Mouse (Mus musculus) kidney, embryonic 15.5 days (tissue): ENCODE measurements around the gene Il1f8. TPM values are rescaled to one million over a fixed set of nuclear protein-coding genes. Genes with fewer than 3 reads are reported as not detected.
"Not testable (repeated sequence)": the region's sequence is repeated elsewhere in the genome, so short reads cannot be mapped to it uniquely, and the experiment has no call there.

Source experiments
- ATAC-seq: fragments of 200-750 bp; cut with Nextera tagmentation; replicated peaks from 2 replicates; pipeline ENCODE4 v1.8.0; 2017; ENCODE audit warnings: moderate TSS enrichment; ENCODE audit not compliant: low FRiP score
- H3K27ac ChIP-seq: fragments of 300-500 bp; sonication (generic); 2 replicates; pipeline ENCODE4 v1.5.1; 2015; ENCODE audit warnings: mild to moderate bottlenecking, inconsistent platforms
- H3K27me3 ChIP-seq: fragments of 300-500 bp; sonication (generic); 2 replicates; pipeline ENCODE4 v1.6.1; 2015; ENCODE audit warnings: inconsistent platforms
- H3K36me3 ChIP-seq: fragments of 300-500 bp; sonication (generic); 2 replicates; pipeline ENCODE4 v1.6.1; 2015; ENCODE audit warnings: inconsistent platforms
- H3K4me1 ChIP-seq: fragments of 300-500 bp; sonication (generic); 2 replicates; pipeline ENCODE4 v1.6.1; 2015; ENCODE audit warnings: inconsistent platforms
- H3K4me2 ChIP-seq: fragments of 300-500 bp; sonication (generic); 2 replicates; pipeline ENCODE4 v1.6.1; 2015; ENCODE audit warnings: moderate library complexity, mild to moderate bottlenecking, inconsistent platforms
- H3K4me3 ChIP-seq: fragments of 300-500 bp; sonication (generic); replicated peaks from 2 replicates; pipeline ENCODE4 v1.5.1; 2015; ENCODE audit warnings: mild to moderate bottlenecking, inconsistent platforms
- H3K9ac ChIP-seq: fragments of 300-500 bp; sonication (generic); 2 replicates; pipeline ENCODE4 v1.6.1; 2015; ENCODE audit warnings: mild to moderate bottlenecking, inconsistent platforms
- H3K9me3 ChIP-seq: fragments of 300-500 bp; sonication (generic); replicated peaks from 2 replicates; pipeline ENCODE4 v1.6.1; 2016; ENCODE audit warnings: inconsistent platforms
- WGBS: fragments of 180-500 bp; shearing (Covaris S2); methylation state at CpG from one replicate; pipeline ENCODE4 v1.1.7; 2015; ENCODE audit warnings: mixed read lengths; 5-methylcytosine and 5-hydroxymethylcytosine counted together
- polyA plus RNA-seq: library from polyadenylated mRNA; unstranded; fragments of >200 nt; fragmentation: Nextera tagmentation; extraction: Ambion mirVana; gene quantifications from 2 replicates; pipeline ENCODE4 v1.2.1, GENCODE M21; 2015

The Il1f8 gene
- not detected in 2 replicates for polyA plus RNA-seq

GRCm38 (mm10) chr2:24152861-24153260 is at the start of gene Il1f8:
Gene Il1f8 (plus strand): TSS chr2:24153161.
- 87% methylated on average over 2 of the region's 2 CpGs for WGBS
- Histone ChIP-seq H3K4me1 (no peaks in the 10 kb centered on the region), H3K9ac (no peak within 1 kb of the TSS), H3K36me3 (no peaks in the 10 kb centered on the region), H3K4me2 (no peak within 1 kb of the TSS), H3K27ac (no peak within 1 kb of the TSS), H3K27me3 (no peaks in the 10 kb centered on the region), H3K9me3 (no peaks in the 10 kb centered on the region), H3K4me3 (no peak within 1 kb of the TSS)
- ATAC-seq, result no peak

- no peak for ATAC-seq
- no peak overlapping the region for H3K4me2 ChIP-seq
- WGBS, result 70% methylated on average over 4 of the region's 4 CpGs
- H3K9ac ChIP-seq, result no peak overlapping the region
- H3K27ac ChIP-seq, result no peak overlapping the region
- no peaks in the 10 kb centered on the region for H3K4me1 ChIP-seq
- H3K36me3 ChIP-seq, result no peaks in the 10 kb centered on the region
- H3K9me3 ChIP-seq, result no peaks in the 10 kb centered on the region
- H3K4me3 ChIP-seq, result no peak overlapping the region
- no peaks in the 10 kb centered on the region for H3K27me3 ChIP-seq
Observed at GRCm38 (mm10) chr2:24103619-24104289, 49.2 kb upstream of the Il1f8 start.

GRCm38 (mm10) chr2:24109085-24109484 is 43.9 kb upstream of the Il1f8 start:
- Histone ChIP-seq H3K4me1 (no peaks in the 10 kb centered on the region), H3K36me3 (no peaks in the 10 kb centered on the region), H3K4me3 (no peak overlapping the region), H3K9me3 (no peaks in the 10 kb centered on the region), H3K27me3 (no peaks in the 10 kb centered on the region), H3K27ac (no peak overlapping the region), H3K9ac (no peak overlapping the region), H3K4me2 (no peak overlapping the region)
- no peak for ATAC-seq

DNA sequence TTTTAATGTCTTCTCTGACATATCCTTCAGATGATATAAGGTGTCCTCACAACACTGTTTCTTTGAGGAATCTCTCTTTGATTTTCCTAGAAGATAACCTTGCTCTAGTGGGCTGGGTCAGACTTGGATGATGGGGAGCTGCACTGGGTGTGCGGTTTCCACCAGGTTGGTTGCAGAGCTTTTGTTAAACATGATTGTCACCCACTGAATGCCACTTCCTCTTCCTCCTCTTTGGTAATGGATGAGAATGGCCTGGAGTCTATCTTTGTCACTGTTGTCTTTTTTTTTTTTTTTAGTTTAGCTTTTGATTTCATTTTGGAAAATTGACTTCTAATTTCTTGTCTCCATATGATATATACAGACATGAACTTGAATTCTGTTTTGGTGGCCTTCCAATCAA is 18.6 kb upstream of the Il1f8 start:
- H3K4me2 ChIP-seq, result no peak overlapping the region
- H3K9me3 ChIP-seq, result no peaks in the 10 kb centered on the region
- H3K4me1 ChIP-seq, result no peaks in the 10 kb centered on the region
- H3K4me3 ChIP-seq, result no peak overlapping the region
- ATAC-seq, result no peak
- H3K36me3 ChIP-seq, result no peaks in the 10 kb centered on the region
- H3K9ac ChIP-seq, result no peak overlapping the region
- whole genome bisulfite sequencing, result 90% methylated on average over 1 of the region's 1 CpGs
- H3K27ac ChIP-seq, result no peak overlapping the region
- no peaks in the 10 kb centered on the region for H3K27me3 ChIP-seq

DNA sequence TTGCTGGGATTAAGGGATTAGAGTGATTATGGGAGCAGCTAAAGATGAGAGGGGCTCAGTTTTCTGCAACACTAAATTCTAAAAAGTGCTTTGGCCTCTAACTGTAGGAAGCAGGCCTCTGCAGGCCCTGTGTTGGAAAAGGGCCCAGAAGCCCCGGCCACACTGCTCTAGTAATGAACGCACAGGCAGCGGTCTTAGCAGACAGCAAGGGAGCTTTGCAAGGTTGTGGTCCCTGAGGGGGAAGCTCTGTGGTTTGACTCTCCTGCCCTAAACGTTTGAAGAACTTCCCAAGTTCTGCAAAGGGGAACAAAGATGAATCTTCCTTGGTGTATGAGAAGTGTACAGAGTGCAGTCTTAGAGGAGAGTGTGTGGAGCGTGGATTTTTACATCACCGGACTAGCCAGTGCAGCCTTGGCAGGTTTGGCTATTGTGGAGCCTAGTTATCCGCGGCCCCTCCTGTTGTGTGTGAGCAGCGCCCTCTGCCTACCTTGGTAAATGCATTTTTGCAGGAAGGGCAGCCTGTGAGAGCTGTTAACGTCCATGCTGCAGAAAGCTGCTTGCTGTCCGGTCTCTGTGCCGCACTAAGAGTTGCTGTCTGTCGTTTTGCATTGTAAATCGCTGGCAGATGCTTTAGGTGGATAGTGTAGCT is 28.8 kb downstream of the Il1f8 start:
- ATAC-seq, result peak; percentile 74; the same call in 1 of the 2 replicates
- peak overlapping the region; percentile 26; the same call in 1 of the 2 replicates for H3K4me2 ChIP-seq

GRCm38 (mm10) chr2:24182423-24183147 is 29.6 kb downstream of the Il1f8 start:
- peak overlapping the region; percentile 26; the same call in 1 of the 2 replicates for H3K4me2 ChIP-seq

More for the DNA sequence above, 28.8 kb downstream of the Il1f8 start:
- 16% methylated on average over 14 of the region's 14 CpGs for WGBS
- H3K9ac ChIP-seq, result 0 out of 2 replicates have a peak overlapping the region, but pooled peaks have one; percentile 0
- not testable (repeated sequence) for H3K4me1 ChIP-seq, H3K27ac ChIP-seq, H3K27me3 ChIP-seq, H3K36me3 ChIP-seq, H3K4me3 ChIP-seq, H3K9me3 ChIP-seq

DNA sequence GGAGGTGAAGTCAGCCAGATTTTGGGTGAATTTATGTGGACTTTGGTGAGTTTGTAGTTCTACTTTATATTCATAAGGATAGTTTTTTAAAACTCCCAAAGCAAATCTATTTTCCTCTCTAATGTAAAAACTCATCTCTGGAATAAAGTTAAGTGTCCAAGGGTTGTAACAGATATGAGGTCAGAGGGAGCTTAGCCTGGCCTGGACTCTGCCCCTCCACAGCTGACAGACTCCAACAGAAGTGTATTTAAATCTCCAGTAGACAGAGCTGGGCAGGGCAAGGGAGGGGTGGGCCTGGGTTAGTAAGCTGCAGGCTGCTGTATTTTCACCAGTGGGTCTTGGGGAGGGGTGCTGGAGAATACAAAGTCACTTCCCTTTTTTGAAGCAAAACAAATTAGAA is 31.1 kb downstream of the Il1f8 start:
- H3K9ac ChIP-seq, H3K27ac ChIP-seq, H3K27me3 ChIP-seq, H3K4me3 ChIP-seq, ATAC-seq, H3K36me3 ChIP-seq, H3K4me2 ChIP-seq, H3K4me1 ChIP-seq, H3K9me3 ChIP-seq: not testable (repeated sequence)

More at GRCm38 (mm10) chr2:24182423-24183147, 29.6 kb downstream of the Il1f8 start:
- ATAC-seq, H3K36me3 ChIP-seq, H3K27ac ChIP-seq, H3K27me3 ChIP-seq, H3K4me1 ChIP-seq, H3K4me3 ChIP-seq, H3K9me3 ChIP-seq: not testable (repeated sequence)
- 0 out of 2 replicates have a peak overlapping the region, but pooled peaks have one; percentile 0 for H3K9ac ChIP-seq
- 61% methylated on average over 13 of the region's 13 CpGs for WGBS

DNA sequence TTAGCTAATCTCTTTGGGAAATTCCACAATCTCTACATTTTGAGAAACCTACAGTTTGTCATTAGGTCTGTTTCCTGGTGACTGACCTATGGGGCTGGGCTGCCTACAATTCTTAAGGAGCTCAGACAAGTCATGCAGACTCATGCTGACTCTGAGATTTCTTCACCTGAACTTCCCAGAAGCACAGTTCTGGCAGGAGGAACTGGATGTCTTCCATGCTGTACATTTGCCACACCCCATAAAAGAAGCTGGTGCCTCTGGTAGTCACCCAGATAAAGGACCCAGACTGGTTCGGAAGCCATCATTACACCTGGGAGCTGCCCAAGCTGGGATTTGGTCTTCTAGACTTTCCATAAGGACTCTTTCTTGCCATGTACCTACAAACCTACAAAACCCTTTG is 33.2 kb downstream of the Il1f8 start, which contains the start of gene Il1f9:
Gene Il1f9, plus strand, starts transcription at position 301 of the 400 bp plus-strand sequence.
- Histone ChIP-seq H3K27me3 (no peaks in the 10 kb centered on the region), H3K9me3 (no peaks in the 10 kb centered on the region), H3K36me3 (no peaks in the 10 kb centered on the region), H3K9ac (no peak within 1 kb of the TSS), H3K27ac (no peak within 1 kb of the TSS), H3K4me2 (no peak within 1 kb of the TSS), H3K4me1 (no peaks in the 10 kb centered on the region), H3K4me3 (no peak within 1 kb of the TSS)
- 90% methylated on average over 1 of the region's 1 CpGs for WGBS
- no peak for ATAC-seq

GRCm38 (mm10) chr2:24187585-24187984 is 34.6 kb downstream of the Il1f8 start:
- H3K36me3 ChIP-seq, result no peaks in the 10 kb centered on the region
- H3K9ac ChIP-seq, result no peak overlapping the region
- 67% methylated on average over 6 of the region's 6 CpGs for WGBS
- H3K9me3 ChIP-seq, result no peaks in the 10 kb centered on the region
- H3K4me3 ChIP-seq, result no peak overlapping the region
- no peak for ATAC-seq
- no peak overlapping the region for H3K27ac ChIP-seq
- H3K27me3 ChIP-seq, result no peaks in the 10 kb centered on the region
- no peaks in the 10 kb centered on the region for H3K4me1 ChIP-seq
- no peak overlapping the region for H3K4me2 ChIP-seq

GRCm38 (mm10) chr2:24188189-24188588 is 35.2 kb downstream of the Il1f8 start:
- 86% methylated on average over 1 of the region's 1 CpGs for WGBS
- Histone ChIP-seq H3K4me2 (no peak overlapping the region), H3K36me3 (no peaks in the 10 kb centered on the region), H3K27me3 (no peaks in the 10 kb centered on the region), H3K4me1 (no peaks in the 10 kb centered on the region), H3K9ac (no peak overlapping the region), H3K4me3 (no peak overlapping the region), H3K9me3 (no peaks in the 10 kb centered on the region), H3K27ac (no peak overlapping the region)
- ATAC-seq, result no peak
